Mouse (Mus musculus) bone marrow, adult 2 months (tissue): ENCODE measurements around the gene Tmem210. TPM values are rescaled to one million over a fixed set of nuclear protein-coding genes. Genes with fewer than 3 reads are reported as not detected.

ENCODE experiments used
- H3K27ac ChIP-seq: fragments of 200-500 bp; 2 replicates; pipeline ENCODE4 v1.5.1; 2012; ENCODE audit warnings: low read depth, mild to moderate bottlenecking, control low read depth, inconsistent platforms, low read length; ENCODE audit not compliant: control insufficient read depth, poor library complexity, insufficient read depth
- H3K4me1 ChIP-seq: fragments of 200-500 bp; 2 replicates; pipeline ENCODE4 v1.6.1; 2011; ENCODE audit warnings: low read length; ENCODE audit not compliant: control insufficient read depth, insufficient read depth
- H3K4me3 ChIP-seq: fragments of 200-500 bp; replicated peaks from 2 replicates; pipeline ENCODE3; 2011; ENCODE audit warnings: mild to moderate bottlenecking, low read depth, low read length, control low read depth; ENCODE audit not compliant: control insufficient read depth
- CTCF ChIP-seq: fragments of 200-500 bp; IDR thresholded peaks from 2 replicates; pipeline ENCODE4 v1.5.1; 2011; ENCODE audit warnings: low read length, control low read depth; ENCODE audit not compliant: control insufficient read depth, insufficient read depth
- POLR2A ChIP-seq: fragments of 200-500 bp; IDR thresholded peaks from 2 replicates; pipeline ENCODE4 v1.6.1; 2011; ENCODE audit warnings: low read depth, mild to moderate bottlenecking, control low read depth, low read length, borderline replicate concordance; ENCODE audit not compliant: control insufficient read depth
- WGBS: fragments of 180-500 bp; shearing (Covaris S2); methylation state at CpG from one replicate; pipeline ENCODE4 v1.1.7; 2018; 5-methylcytosine and 5-hydroxymethylcytosine counted together
- polyA plus RNA-seq: library from polyadenylated mRNA; stranded (reverse); fragments of >200 nt; gene quantifications from 2 replicates; pipeline ENCODE4 v1.2.4, GENCODE M21; 2011; ENCODE audit warnings: low replicate concordance; ENCODE audit not compliant: missing spikeins, insufficient read depth, insufficient read length

Tmem210 gene
- polyA plus RNA-seq, 1 experiment: not detected

- H3K4me1 ChIP-seq: no peaks in the 10 kb centered on the region
- WGBS: 0% methylated on average over 1 of the region's 1 CpGs
- H3K4me3 ChIP-seq: no peak overlapping the region
- H3K27ac ChIP-seq: no peak overlapping the region
- TF ChIP-seq CTCF (peak; percentile 77), POLR2A (no peak)
These were observed 4.9 kb downstream of the Tmem210 start for GRCm38 (mm10) chr2:25292856-25293255.

- 75% methylated on average over 9 of the region's 9 CpGs for WGBS
- no peak overlapping the region for H3K4me3 ChIP-seq
- H3K4me1 ChIP-seq: no peaks in the 10 kb centered on the region
- TF ChIP-seq POLR2A (no peak), CTCF (no peak)
- H3K27ac ChIP-seq: no peak overlapping the region
These were observed 5.8 kb downstream of the Tmem210 start for GRCm38 (mm10) chr2:25293706-25294105.

- Histone ChIP-seq H3K4me3 (no peak overlapping the region), H3K4me1 (no peaks in the 10 kb centered on the region), H3K27ac (no peak overlapping the region)
- 69% methylated on average over 8 of the region's 8 CpGs for WGBS
- TF ChIP-seq CTCF (no peak), POLR2A (no peak)
These were observed 9.1 kb downstream of the Tmem210 start for GRCm38 (mm10) chr2:25297093-25297492.

- Histone ChIP-seq H3K4me3 (no peak overlapping the region), H3K4me1 (no peaks in the 10 kb centered on the region), H3K27ac (no peak overlapping the region)
- TF ChIP-seq POLR2A: no peak
- TF ChIP-seq CTCF: no peak
- WGBS: 69% methylated on average over 10 of the region's 10 CpGs
These were observed 10.1 kb downstream of the Tmem210 start for GRCm38 (mm10) chr2:25298046-25298445.

GRCm38 (mm10) chr2:25303452-25303851 lies 15.5 kb downstream of the Tmem210 start:
- TF ChIP-seq POLR2A: no peak
- TF ChIP-seq CTCF: no peak
- no peak overlapping the region for H3K27ac ChIP-seq
- no peaks in the 10 kb centered on the region for H3K4me1 ChIP-seq
- H3K4me3 ChIP-seq: no peak overlapping the region
- 51% methylated on average over 3 of the region's 3 CpGs for WGBS

- no peak overlapping the region for H3K4me3 ChIP-seq
- no peak for TF ChIP-seq POLR2A
- TF ChIP-seq CTCF: no peak
- no peak overlapping the region for H3K27ac ChIP-seq
- 58% methylated on average over 7 of the region's 7 CpGs for WGBS
- H3K4me1 ChIP-seq: no peaks in the 10 kb centered on the region
These were observed 16.1 kb downstream of the Tmem210 start for GRCm38 (mm10) chr2:25303931-25304656.

- Histone ChIP-seq H3K27ac (no peak overlapping the region), H3K4me1 (no peaks in the 10 kb centered on the region), H3K4me3 (no peak overlapping the region)
- 2% methylated on average over 45 of the region's 45 CpGs for WGBS
- TF ChIP-seq POLR2A (0 out of 2 replicates have a peak, but pooled peaks have one; percentile 12), CTCF (no peak)
These were observed 17.0 kb downstream of the Tmem210 start for GRCm38 (mm10) chr2:25304657-25305541.

- no peak for TF ChIP-seq CTCF
- TF ChIP-seq POLR2A: no peak
- Histone ChIP-seq H3K4me1 (no peaks in the 10 kb centered on the region), H3K4me3 (no peak overlapping the region), H3K27ac (no peak overlapping the region)
- WGBS: 46% methylated on average over 14 of the region's 14 CpGs
These were observed 17.8 kb downstream of the Tmem210 start for GRCm38 (mm10) chr2:25305587-25306359.
